Mouse (Mus musculus) bone marrow macrophage, adult 2 months (primary cell): ENCODE data around the gene Slc2a10.

Experiments used
- CTCF ChIP-seq: IDR thresholded peaks from 2 replicates; pipeline ENCODE4 v1.5.1; 2012; ENCODE audit warnings: low read depth, mild to moderate bottlenecking, low read length, moderate library complexity
- POLR2A ChIP-seq: IDR thresholded peaks from 2 replicates; pipeline ENCODE4 v1.6.1; 2012; ENCODE audit warnings: mild to moderate bottlenecking, low read depth, low read length, borderline replicate concordance

GRCm38 (mm10) chr2:165475850-165476249, 27.7 kb upstream of the Slc2a10 start:
- TF ChIP-seq POLR2A (no peak), CTCF (no peak)
